Mouse (Mus musculus): ENCODE measurements around the gene Polq.
A peak's percentile ranks its signal among the peaks of the same experiment; 100 is the strongest.

Gene Polq

GRCm38 (mm10) chr16:37011061-37011921 is at the start of gene Polq:
Gene Polq, plus strand, starts transcription at chr16:37011786.
- peak; percentile 83 for DNase-seq (ENCODE audit: low spot score)

- no peak for DNase-seq (ENCODE audit: low spot score)
These were observed 48.2 kb upstream of the Polq start for GRCm38 (mm10) chr16:36963415-36963814.

- no peak for DNase-seq (ENCODE audit: low spot score)
These were observed 32.5 kb upstream of the Polq start for GRCm38 (mm10) chr16:36979127-36979526.

- no peak for DNase-seq (ENCODE audit: low spot score)
These were observed 27.8 kb upstream of the Polq start for GRCm38 (mm10) chr16:36983796-36984195.

GRCm38 (mm10) chr16:36985636-36986042 is 25.9 kb upstream of the Polq start:
- no peak for DNase-seq (ENCODE audit: low spot score)

GRCm38 (mm10) chr16:36987399-36987798 is 24.2 kb upstream of the Polq start:
- no peak for DNase-seq (ENCODE audit: low spot score)

- DNase-seq (ENCODE audit: low spot score): no peak
These were observed 23.5 kb upstream of the Polq start for GRCm38 (mm10) chr16:36988066-36988465.

GRCm38 (mm10) chr16:36989493-36989892 is 22.1 kb upstream of the Polq start:
- no peak for DNase-seq (ENCODE audit: low spot score)

- no peak for DNase-seq (ENCODE audit: low spot score)
These were observed 21.5 kb upstream of the Polq start, which contains the start of gene Fbxo40 for GRCm38 (mm10) chr16:36989999-36990625. Gene Fbxo40, minus strand, starts transcription at chr16:36990467.

- DNase-seq (ENCODE audit: low spot score): no peak
These were observed 13.9 kb upstream of the Polq start for GRCm38 (mm10) chr16:36997650-36998049.

GRCm38 (mm10) chr16:36999366-36999972 is 12.1 kb upstream of the Polq start:
- DNase-seq (ENCODE audit: low spot score): no peak

- no peak for DNase-seq (ENCODE audit: low spot score)
These were observed 2.3 kb upstream of the Polq start for GRCm38 (mm10) chr16:37009262-37009661.

- DNase-seq (ENCODE audit: low spot score): peak; percentile 8
These were observed 1.2 kb upstream of the Polq start for GRCm38 (mm10) chr16:37010370-37010769.

- DNase-seq (ENCODE audit: low spot score): no peak
These were observed 320 bp downstream of the Polq start for GRCm38 (mm10) chr16:37011922-37012289.

GRCm38 (mm10) chr16:37012336-37012735 is 750 bp downstream of the Polq start:
- no peak for DNase-seq (ENCODE audit: low spot score)

GRCm38 (mm10) chr16:37027581-37027980 is 16.0 kb downstream of the Polq start:
- no peak for DNase-seq (ENCODE audit: low spot score)

GRCm38 (mm10) chr16:37031996-37032395 is 20.4 kb downstream of the Polq start:
- no peak for DNase-seq (ENCODE audit: low spot score)

GRCm38 (mm10) chr16:37034751-37035150 is 23.2 kb downstream of the Polq start:
- DNase-seq (ENCODE audit: low spot score): no peak

GRCm38 (mm10) chr16:37059631-37060030 is 48.0 kb downstream of the Polq start:
- DNase-seq (ENCODE audit: low spot score): no peak

- DNase-seq (ENCODE audit: low spot score): no peak
These were observed 49.7 kb downstream of the Polq start for GRCm38 (mm10) chr16:37061261-37061660.

GRCm38 (mm10) chr16:37072354-37072753 is 60.8 kb downstream of the Polq start:
- DNase-seq (ENCODE audit: low spot score): no peak

GRCm38 (mm10) chr16:37089648-37090047 is 78.1 kb downstream of the Polq start:
- DNase-seq (ENCODE audit: low spot score): no peak
